Mouse (Mus musculus) liver, embryonic 14.5 days (tissue): ENCODE results near the gene Met. TPM values are rescaled to one million over a fixed set of nuclear protein-coding genes. Genes with fewer than 3 reads are reported as not detected.

Source experiments
- ATAC-seq: fragments of 200-750 bp; cut with Nextera tagmentation; 2 replicates; pipeline ENCODE4 v1.8.0; 2017; ENCODE audit warnings: moderate number of reproducible peaks, mild to moderate bottlenecking, moderate library complexity; ENCODE audit not compliant: insufficient read depth
- DNase-seq, 3 experiments: peaks; one replicate each; pipeline ENCODE4 v3.0.0-alpha.2; 2012 to 2013; ENCODE audit warnings: low read depth in 3 of 3, low spot score in 3 of 3
- H3K27ac ChIP-seq: fragments of 300-500 bp; sonication (generic); 2 replicates; pipeline ENCODE4 v1.5.1; 2014; ENCODE audit warnings: moderate library complexity, mild to moderate bottlenecking, control low read depth, inconsistent platforms
- H3K27me3 ChIP-seq: fragments of 300-500 bp; sonication (generic); 2 replicates; pipeline ENCODE4 v1.6.1; 2014; ENCODE audit warnings: mild to moderate bottlenecking, low read length, moderate library complexity; ENCODE audit not compliant: control insufficient read depth, insufficient read depth
- H3K36me3 ChIP-seq: fragments of 300-500 bp; sonication (generic); replicated peaks from 2 replicates; pipeline ENCODE4 v1.6.1; 2014; ENCODE audit warnings: low read depth; ENCODE audit not compliant: control insufficient read depth, insufficient read depth
- H3K4me1 ChIP-seq, 2 experiments: fragments of 200-500 bp in 1 of 2; fragments of 300-500 bp in 1 of 2; sonication (generic) in 1 of 2; replicated peaks; 2 replicates each; pipeline ENCODE4 v1.6.1; 2012 to 2014; ENCODE audit warnings: antibody characterized with exemption in 1 of 2, inconsistent platforms in 1 of 2, low read length in 1 of 2; ENCODE audit not compliant: control insufficient read depth in 2 of 2, insufficient read depth in 2 of 2
- H3K4me2 ChIP-seq: fragments of 300-500 bp; sonication (generic); 2 replicates; pipeline ENCODE4 v1.6.1; 2014; ENCODE audit warnings: low read depth, mild to moderate bottlenecking, control low read depth, moderate library complexity
- H3K4me3 ChIP-seq, 2 experiments: fragments of 200-500 bp in 1 of 2; fragments of 300-500 bp in 1 of 2; sonication (generic) in 1 of 2; 2 replicates each; pipeline ENCODE4 v1.5.1; 2012 to 2014; ENCODE audit warnings: low read depth in 2 of 2, low read length in 2 of 2, mild to moderate bottlenecking in 2 of 2, control low read depth in 1 of 2, inconsistent platforms in 1 of 2, moderate library complexity in 1 of 2; ENCODE audit not compliant: insufficient read depth in 1 of 2
- H3K9ac ChIP-seq: fragments of 300-500 bp; sonication (generic); replicated peaks from 2 replicates; pipeline ENCODE4 v1.6.1; 2014; ENCODE audit warnings: mild to moderate bottlenecking, control low read depth, moderate library complexity
- H3K9me3 ChIP-seq: fragments of 300-500 bp; sonication (generic); 2 replicates; pipeline ENCODE4 v1.6.1; 2016; ENCODE audit warnings: low read length, mixed read lengths; ENCODE audit not compliant: control insufficient read depth
- CTCF ChIP-seq: IDR thresholded peaks from 2 replicates; pipeline ENCODE4 v1.5.1; 2016; ENCODE audit warnings: antibody characterized with exemption, low read depth, control low read depth
- EP300 ChIP-seq: IDR thresholded peaks from 2 replicates; pipeline ENCODE4 v1.6.1; 2016; ENCODE audit warnings: antibody characterized with exemption, low read depth
- WGBS: fragments of 180-500 bp; shearing (Covaris S2); extraction: QIAGEN DNeasy Blood & Tissue Kit; methylation state at CpG from one replicate; pipeline ENCODE4 v1.1.7; 2014; ENCODE audit not compliant: insufficient replicate concordance; 5-methylcytosine and 5-hydroxymethylcytosine counted together
- polyA plus RNA-seq, 2 experiments: library from polyadenylated mRNA; depleted of rRNA in 1 of 2; stranded (reverse) in 1 of 2; unstranded in 1 of 2; fragments of >200 nt; fragmentation: Nextera tagmentation in 1 of 2; extraction: Ambion mirVana in 1 of 2; gene quantifications; 2 replicates each; pipeline versions ENCODE4 v1.2.1 to v1.2.3; 2012 to 2014

The Met gene
- polyA plus RNA-seq, 2 experiments, result 3.1 to 5.5 TPM

GRCm38 (mm10) chr6:17497366-17497765, 33.8 kb downstream of the Met start:
- ATAC-seq, result no peak
- Histone ChIP-seq H3K27me3 (no peaks in the 10 kb centered on the region), H3K9ac (no peak overlapping the region), H3K4me2 (no peak overlapping the region), H3K36me3 (no peaks in the 10 kb centered on the region), H3K9me3 (no peaks in the 10 kb centered on the region), H3K4me1 (no peaks in the 10 kb centered on the region), H3K27ac (no peak overlapping the region), H3K4me3 (no peak overlapping the region)
- TF ChIP-seq EP300 (no peak), CTCF (no peak)
- DNase-seq, result no peak
- 61% methylated on average over 4 of the region's 4 CpGs for WGBS

- Histone ChIP-seq H3K36me3 (no peaks in the 10 kb centered on the region), H3K27me3 (no peaks in the 10 kb centered on the region), H3K4me3 (no peak overlapping the region), H3K4me1 (no peaks in the 10 kb centered on the region; a peak in 1 of 4 replicates), H3K9ac (no peak overlapping the region), H3K9me3 (no peaks in the 10 kb centered on the region), H3K27ac (no peak overlapping the region), H3K4me2 (no peak overlapping the region)
- ATAC-seq, result no peak
- TF ChIP-seq CTCF (no peak), EP300 (no peak)
- WGBS, result 36% methylated on average over 8 of the region's 8 CpGs
- no peak for DNase-seq
Observed at GRCm38 (mm10) chr6:17498801-17499200, 35.2 kb downstream of the Met start.

- no peak overlapping the region for H3K27ac ChIP-seq
- no peak for ATAC-seq
- no peaks in the 10 kb centered on the region for H3K36me3 ChIP-seq
- peaks cover 0 to 2% of the 10 kb centered on the region in 2 experiments; a peak in 1 of 4 replicates for H3K4me1 ChIP-seq
- H3K9me3 ChIP-seq, result no peaks in the 10 kb centered on the region
- H3K27me3 ChIP-seq, result no peaks in the 10 kb centered on the region
- H3K4me3 ChIP-seq, result no peak overlapping the region
- no peak for DNase-seq
- WGBS, result 68% methylated on average over 4 of the region's 4 CpGs
- no peak for TF ChIP-seq CTCF
- no peak for TF ChIP-seq EP300
- H3K4me2 ChIP-seq, result no peak overlapping the region
- H3K9ac ChIP-seq, result no peak overlapping the region
Observed at GRCm38 (mm10) chr6:17501440-17501839, 37.8 kb downstream of the Met start.

GRCm38 (mm10) chr6:17502311-17502710, 38.7 kb downstream of the Met start:
- no peak overlapping the region for H3K4me3 ChIP-seq
- WGBS, result 72% methylated on average over 1 of the region's 1 CpGs
- H3K4me2 ChIP-seq, result no peak overlapping the region
- TF ChIP-seq EP300 (no peak), CTCF (no peak)
- H3K9ac ChIP-seq, result no peak overlapping the region
- ATAC-seq (no peak), DNase-seq (no peak)
- no peaks in the 10 kb centered on the region for H3K9me3 ChIP-seq
- no peaks in the 10 kb centered on the region for H3K27me3 ChIP-seq
- no peak overlapping the region for H3K27ac ChIP-seq
- H3K4me1 ChIP-seq, result peaks cover 0 to 2% of the 10 kb centered on the region in 2 experiments; a peak in 1 of 4 replicates
- no peaks in the 10 kb centered on the region for H3K36me3 ChIP-seq

DNA sequence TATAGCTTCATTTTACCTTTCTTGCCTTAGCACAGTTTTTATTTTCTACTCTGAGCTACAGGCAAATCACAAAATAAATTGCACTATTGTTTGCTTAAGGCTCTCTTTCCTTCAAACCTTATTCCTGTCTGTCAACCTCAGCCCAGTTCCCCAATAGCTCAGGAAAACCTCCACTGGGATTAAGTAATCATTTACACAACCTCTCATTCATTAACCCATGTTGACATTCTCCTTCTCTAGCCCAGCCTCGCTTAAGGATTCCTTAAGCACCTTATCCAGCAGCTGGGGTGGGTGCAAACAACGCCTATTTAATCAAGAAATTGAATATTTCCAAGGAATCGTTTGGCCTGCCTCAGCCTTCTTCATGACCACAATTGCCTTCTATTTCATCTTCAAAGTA, 40.1 kb downstream of the Met start:
- H3K27ac ChIP-seq, result no peak overlapping the region
- H3K4me1 ChIP-seq, result peaks cover 0 to 5% of the 10 kb centered on the region in 2 experiments; a peak in 1 of 4 replicates
- no peak for TF ChIP-seq EP300
- no peak for TF ChIP-seq CTCF
- no peak overlapping the region for H3K9ac ChIP-seq
- no peak overlapping the region for H3K4me3 ChIP-seq
- H3K27me3 ChIP-seq, result no peaks in the 10 kb centered on the region
- H3K36me3 ChIP-seq, result no peaks in the 10 kb centered on the region
- H3K4me2 ChIP-seq, result no peak overlapping the region
- H3K9me3 ChIP-seq, result no peaks in the 10 kb centered on the region
- ATAC-seq (no peak), DNase-seq (peak in 1 of 3 experiments; percentile 17)
- 33% methylated on average over 3 of the region's 3 CpGs for WGBS
